Mouse (Mus musculus) right cerebral cortex, postnatal 14 days (tissue): ENCODE data around the gene Lhx1.

ENCODE experiments used
- DNase-seq: peaks from one replicate; pipeline ENCODE4 v3.0.0; 2022

Gene Lhx1

DNA sequence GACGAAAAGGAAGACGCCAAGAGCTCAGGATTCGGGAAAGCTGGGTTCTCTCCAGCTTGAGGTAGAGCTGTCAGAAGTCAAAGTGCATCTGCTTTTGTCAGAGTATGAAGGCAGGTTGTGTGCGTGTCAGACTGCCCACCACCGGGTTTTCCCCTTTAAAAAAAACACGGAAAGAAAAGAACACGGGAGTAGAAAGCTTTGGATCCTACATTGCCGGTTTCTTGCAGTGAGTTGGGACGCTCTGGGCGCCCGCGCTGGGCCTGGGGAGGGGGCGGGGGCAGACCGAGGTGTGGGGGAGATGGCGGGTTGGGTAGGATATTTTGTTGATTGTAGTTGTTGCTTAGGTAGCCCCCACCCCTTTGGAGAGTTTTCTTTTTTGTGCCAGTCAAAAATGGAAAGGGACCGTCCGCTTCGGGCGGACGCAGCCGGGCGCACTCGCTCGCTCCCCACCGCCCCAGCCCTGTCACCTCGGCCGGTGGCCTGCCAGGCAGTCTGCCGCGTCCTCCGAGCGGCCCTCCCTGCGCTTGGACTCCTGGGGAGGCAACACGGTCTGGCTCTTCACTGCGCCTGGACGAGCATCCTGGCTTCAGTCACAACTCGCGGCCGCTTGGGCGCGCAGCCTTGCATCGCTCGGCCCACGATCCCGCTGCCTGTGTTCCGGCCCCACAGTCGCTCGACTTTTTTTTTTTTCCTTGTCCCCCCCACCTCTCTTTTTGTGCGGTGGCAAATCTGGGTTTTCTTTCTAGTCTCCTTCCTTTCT, 644 bp downstream of the Lhx1 start:
- no peak for DNase-seq

DNA sequence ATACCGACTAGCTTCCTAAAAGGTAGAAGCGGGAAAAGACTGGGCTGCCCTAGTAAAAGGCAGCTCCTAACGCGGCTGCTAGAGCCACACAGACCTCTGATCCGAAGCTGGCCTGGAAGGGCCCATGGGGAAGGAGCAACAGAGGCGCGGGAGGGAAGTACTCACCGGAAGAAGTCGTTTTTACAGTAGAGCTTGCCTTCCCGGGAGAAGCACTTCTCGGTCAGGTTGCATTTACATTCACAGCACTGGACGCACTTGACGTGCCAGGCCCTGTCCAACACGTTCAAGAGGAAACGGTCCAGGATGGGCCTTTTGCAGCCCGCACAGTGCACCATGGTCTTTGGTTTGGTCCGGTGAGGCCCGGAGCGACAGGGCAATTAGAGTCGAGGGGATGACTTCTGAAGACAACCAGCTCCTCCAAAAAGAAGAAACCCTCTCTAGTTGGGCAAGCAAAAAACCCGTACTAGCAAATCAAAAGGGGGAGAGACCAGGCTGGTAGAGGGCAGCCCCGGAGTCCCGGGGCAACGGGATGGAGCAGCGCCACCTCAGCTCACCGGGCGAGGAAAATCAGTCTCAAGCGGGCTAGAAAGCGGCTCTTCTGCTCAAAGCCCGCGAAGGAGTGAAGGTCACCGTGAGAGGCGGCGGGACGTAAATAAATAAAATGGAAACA, 1.4 kb downstream of the Lhx1 start:
- no peak for DNase-seq

DNA sequence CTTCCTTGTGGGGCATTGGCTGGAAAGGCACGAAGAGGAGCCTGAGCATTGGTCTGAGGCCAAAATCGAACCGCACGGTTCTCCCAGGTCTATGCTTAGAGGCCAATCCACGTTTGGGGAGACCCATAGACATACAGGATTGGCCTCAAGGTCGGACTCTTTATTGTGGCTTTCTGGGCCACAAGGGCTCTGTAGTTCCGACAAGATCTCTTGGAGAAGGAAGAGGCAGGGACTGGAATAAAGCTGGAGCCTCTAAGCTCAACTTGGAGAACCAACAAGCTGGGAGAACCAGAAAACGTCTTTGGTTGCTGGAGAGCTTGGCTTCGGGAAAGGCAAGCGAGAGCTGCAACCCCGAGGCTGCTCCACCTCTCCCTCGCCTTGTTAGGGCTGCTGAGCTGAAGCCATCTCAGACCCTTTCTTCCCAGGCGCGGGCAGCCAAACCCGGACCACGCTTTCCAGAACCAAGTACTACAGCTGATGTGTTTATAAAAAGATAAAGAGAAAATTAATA, 2.0 kb downstream of the Lhx1 start:
- DNase-seq, result no peak

DNA sequence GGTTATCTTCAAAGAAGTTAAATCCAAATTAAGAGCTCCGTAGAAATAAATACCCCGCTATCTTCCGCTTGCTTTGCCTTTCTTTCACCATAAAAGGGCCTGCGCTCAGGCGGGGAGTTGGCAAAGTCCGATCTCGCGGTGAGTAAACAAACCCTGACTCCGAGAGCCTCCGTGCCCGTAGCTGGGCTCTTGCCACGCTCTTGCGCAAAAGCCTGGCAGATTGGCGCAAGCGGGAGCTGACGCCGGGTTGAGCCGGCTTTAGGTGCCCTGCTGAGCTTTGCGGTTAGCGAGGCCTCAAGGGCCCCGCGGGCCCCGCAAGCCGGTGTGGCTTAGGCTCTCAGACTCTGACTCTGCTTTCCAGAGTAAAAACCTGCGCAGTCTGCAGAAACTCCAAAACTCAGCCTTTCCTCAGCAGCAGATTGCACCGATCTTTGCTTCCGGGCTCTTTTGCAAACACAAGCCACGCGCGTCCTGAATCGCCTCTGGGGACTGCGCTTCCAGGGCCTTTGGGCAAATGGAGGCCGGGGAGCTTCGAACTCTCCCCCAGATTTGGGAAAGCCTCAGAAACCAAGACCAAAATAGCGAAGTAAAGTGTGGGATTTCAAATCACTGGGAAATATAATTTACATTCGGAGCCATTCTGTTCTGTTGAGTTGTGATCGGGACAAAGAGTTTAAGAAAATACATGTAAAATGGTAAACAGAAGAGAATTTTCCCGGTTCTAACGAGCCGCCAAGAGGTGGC, 2.6 kb downstream of the Lhx1 start:
- no peak for DNase-seq

DNA sequence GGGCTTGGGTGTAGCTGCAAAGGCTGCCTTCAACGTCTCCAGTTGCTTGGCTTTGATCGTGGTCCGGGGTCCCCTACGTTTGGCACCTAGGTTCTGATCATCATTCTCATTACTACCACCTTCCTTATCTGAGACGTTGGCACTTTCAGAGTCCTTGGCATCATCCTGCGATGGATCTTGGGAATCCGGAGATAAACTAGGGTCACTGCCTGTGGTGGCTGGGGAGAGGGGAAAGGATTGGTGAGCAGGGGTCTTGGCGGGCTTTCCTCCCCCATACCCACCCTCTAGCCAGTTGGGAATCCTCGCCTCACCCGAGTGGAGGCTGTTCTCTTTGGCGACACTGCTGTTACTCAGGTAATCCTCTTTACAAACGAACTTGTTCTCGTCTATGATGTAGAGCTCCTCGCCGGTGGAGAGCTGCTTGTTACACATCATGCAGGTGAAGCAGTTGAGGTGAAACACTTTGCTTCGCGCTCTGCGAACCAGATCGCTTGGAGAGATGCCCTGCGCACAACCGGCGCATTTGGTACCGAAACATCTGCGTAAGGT, 3.5 kb downstream of the Lhx1 start:
- no peak for DNase-seq

DNA sequence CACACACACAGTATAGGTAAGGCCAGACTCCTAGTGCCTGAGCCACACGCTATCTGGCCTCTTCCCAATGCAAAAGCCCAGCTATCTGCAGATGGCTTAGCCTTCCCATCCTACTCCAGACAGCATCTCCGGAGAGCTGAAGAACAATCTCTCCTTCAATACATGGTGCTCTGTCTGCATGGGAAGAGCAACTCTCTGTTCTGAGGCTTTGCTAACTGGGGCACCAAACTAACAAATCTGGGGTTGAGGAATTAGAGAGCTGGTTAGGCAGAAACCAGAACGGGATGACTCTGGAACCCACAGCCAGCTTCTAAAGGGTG, 4.3 kb downstream of the Lhx1 start:
- no peak for DNase-seq

DNA sequence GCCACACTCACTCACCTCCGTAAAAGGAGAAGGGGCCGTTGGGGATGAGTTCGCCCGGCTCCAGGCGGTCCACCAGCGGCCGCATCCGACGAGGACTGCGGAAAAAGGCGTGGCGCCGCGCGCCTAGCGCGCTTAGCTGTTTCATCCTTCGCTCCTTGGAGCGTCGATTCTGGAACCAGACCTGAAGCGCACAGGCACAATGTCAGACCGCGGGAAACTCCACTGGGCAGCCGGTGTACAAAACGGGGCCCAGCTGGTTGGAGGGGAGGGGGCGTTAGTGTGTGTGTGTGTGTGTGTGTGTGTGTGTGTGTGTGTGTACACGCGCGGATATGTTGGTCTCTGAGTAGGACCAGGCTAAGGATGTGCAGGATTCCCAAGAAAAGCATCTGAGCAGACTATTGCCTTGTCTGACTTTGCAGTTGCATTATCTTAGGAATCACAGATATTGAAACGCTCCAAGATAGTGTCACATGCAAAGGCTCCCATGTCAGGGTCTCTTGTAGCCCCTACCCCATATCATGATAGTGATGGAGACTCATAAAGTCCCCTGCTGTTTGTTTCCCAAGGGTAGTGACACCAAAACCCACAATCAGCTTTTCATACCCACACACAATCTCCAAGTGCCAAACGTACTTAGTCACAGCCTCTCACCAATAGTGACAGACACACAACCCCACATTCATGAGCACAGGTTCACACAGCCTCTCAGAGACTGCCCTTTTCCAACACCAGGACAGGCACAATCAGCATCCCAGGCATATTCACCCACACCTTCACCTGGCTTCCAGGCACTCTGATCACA, 4.9 kb downstream of the Lhx1 start:
- no peak for DNase-seq

DNA sequence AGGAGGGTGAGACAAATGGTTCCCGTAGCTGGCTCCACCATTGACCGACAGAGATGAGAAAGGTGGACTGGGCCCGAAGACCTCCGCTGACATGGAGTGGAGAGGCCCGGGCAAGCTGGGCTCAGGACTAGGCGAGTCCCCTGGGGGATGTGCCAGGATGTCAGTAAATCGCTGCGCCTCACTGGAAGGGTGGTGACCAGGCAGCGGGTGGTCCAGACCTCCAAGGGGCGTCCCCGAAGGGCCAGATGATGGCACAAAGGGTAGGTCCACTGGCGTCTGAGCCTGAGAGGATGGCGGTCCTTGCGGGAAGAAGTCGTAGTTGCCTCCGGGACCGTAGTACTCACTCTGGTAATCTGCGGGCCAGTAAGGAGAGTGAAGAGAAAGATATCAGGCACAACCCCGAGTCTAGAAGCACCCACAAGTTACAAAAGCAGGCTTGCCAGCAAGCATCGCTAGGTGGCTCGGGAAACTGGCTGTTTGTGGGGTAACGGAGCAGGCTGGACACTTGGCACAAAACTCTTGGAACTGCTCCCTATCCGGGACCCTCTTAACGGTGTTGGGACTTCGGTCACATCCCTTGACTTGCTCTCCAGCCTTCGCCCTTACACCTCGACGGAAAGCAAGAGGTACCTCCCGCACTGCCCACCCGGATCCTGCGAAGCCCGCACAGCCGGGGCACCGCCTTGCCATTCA, 5.6 kb downstream of the Lhx1 start:
- DNase-seq, result no peak

DNA sequence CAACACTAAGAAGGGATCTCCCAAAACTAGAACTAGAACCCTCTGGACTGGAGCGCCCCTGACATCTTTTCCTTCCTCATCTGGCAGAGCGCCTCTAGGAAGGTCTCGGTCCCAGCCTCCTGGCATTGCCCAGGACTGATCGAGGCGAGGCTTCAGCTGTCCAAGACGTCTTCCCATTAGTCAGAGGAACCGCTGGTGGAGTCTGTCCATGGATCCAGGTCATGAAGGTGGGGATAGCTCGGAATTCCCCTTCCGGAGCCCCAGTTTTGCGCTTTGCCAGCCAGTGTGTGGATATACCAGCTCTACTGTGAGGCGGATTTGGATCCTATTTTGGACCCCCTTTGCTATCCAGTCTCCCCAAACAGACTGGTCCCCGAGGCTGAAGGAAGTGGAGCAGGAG, 6.3 kb downstream of the Lhx1 start:
- DNase-seq, result no peak

DNA sequence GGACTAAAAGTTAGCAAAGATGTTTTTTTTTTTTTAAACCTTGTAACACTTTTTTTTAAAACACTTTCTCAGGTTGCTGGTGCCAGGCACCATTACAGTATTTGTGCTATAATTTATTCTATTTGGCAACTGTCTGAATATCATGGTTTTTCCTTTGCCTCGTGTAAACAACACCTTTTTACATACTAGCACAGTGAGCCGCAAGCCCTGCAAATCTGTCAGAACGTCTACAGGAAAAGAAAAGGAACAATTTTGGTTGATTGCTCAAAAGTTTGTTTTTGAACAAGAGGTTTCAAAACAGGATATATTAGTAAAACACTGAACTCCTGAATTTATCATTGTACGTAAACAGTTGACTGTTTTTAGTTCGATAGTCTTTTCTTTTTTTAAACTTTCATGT, 7.1 kb downstream of the Lhx1 start:
- no peak for DNase-seq

DNA sequence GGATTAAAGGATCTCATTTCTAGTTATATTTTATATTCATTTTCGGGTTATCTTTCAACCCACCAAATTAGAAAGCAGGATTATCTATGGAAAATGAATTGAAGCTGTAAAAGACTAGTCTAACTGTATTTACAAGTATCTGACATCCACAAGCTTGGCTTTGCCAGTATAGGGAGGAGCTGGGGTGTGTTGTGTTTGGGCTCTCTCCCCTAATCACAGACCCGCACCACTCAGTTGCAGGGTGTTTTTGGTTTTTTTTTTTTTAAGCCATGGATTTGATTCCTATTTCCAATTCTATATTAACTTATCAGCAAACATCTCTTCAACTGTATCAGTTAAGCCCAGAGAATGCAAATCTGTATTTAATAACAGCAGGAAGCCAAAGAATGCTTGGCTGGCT, 7.9 kb downstream of the Lhx1 start:
- no peak for DNase-seq

DNA sequence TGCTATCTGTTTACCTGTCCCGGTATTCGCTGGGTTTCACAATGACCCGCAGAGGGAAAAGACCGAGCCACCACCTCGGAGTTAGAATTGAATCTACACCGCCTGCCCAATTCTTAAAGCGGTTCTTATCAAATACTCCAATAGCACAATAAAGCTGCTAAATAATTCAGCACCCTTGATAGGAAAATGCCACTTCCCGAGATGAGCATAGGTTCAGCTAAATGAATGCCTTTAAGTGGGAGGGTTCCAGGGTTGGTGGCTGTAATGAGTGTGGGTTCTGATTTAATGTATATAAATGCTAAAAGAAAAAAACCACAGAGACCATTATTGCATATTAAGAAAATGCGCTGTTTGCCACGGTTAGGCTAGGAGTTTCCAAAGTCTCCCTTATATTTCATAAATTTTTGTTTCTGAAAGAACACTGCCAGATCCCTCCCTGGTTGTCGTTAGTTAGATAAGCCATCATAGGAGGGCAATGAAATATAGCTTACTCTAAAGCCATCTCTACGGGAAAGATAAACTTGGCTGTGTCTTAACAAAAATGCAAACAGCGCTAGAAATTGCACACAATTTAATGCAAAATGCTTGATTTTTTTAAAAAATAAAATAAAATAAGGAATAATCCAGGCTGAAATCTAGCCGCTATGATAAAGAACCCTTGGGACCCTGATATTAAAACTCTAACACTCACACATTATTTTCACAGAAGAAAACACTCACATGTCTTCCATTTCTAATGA, 8.7 kb downstream of the Lhx1 start:
- DNase-seq, result no peak

DNA sequence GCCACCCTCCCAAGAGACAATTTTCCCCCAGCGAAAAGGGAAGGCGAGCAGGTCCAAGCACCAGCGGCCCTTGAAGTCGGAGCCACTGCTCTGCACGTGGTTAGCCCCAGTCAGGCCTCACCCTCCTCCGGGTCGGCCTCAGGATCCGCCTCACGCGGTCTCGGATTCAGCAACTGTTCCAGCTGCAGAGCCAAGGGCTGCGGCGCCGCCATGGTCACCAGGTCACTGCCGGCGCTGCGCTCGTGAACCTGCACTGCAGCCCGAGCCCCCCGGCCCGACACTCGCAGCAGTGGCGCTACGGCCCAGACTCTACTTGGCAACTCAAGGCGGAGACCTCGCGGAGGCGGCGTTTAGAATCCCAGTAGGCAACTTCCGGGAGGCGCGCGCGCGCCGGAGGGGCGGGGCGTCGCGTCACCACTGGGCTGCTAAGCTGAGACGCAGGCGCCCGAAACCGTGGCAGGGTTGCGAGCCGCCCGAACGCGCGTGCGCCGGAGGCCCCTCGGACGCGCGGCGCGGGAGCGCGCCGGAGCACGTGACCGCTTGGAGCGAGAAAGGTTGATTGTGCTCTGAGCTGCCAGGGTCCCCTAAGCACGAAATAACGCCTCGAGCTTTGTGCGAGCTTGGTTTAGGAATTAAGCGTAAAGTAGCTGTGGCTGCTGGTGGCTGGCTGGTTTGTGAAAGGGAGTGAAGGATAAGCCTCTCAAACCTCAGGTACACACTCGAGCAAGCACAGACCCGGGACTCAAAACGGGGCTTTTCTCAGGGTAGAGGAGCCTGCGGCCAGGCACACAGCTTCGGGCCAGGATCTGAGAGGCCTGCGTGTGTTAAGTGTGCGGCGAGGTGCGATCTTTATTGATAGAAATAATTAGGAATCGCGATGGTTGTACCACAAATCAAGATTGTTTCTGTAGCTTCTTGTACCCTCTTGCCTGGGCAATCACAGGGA, 11.9 kb downstream of the Lhx1 start, which contains the start of gene Aatf:
TSS of gene Aatf (minus strand) at position 352 of the 946 bp plus-strand sequence.
- peak; percentile 95 for DNase-seq

DNA sequence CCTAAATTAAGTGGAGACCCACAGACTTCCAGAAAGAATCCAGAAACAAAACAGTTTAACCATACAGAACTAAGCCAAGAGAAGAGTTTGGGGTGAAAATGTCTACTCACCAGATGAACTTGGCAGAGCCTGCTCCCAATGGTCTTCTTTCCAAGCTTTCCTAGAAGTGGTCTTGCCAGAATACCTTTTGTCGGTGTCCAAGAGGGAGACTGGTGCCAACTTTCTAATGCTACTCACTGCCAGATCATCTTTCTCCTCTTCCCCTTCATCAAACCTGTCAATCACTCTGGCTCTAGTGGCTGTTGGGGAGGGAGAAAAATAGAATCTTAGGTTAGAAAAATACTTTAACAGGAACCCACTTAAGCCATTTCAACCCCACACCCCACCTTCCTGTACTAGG, 13.3 kb downstream of the Lhx1 start:
- no peak for DNase-seq

DNA sequence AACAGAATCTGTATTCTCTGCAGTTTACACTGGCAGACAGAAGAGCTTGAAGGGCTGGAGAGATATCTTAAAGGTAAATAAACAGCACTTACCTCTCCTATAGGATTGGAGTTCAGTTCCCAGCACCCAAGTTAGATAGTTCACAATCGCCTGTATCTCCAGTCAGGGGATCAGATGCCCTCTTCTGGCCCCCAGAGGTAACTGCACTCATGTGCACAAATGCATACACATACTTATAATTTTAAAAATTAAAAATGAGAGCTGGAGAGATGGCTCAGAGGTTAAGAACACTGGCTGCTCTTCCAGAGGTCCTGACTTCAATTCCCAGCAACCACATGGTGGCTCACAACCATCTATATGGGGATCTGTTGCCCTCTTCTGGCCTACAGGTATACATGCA, 21.0 kb downstream of the Lhx1 start:
- DNase-seq, result no peak

DNA sequence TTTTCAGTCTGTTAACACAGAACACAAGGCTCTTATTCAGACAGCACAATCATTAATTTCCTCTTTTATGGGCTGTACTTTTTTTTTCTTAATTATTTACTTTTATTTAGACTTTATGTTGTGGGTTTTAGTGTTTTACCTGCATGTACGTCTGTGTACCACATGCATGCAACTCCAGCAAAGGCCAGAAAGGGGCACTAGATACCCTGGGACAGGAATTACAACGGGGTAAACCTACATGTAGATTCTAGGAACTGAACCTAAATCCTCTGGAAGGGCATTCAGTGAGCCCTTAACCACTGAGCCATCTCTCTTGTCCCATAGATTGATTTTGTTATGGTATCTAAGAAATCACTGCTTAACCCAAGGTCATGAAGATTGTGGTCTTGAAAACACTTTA, 27.4 kb downstream of the Lhx1 start:
- no peak for DNase-seq

DNA sequence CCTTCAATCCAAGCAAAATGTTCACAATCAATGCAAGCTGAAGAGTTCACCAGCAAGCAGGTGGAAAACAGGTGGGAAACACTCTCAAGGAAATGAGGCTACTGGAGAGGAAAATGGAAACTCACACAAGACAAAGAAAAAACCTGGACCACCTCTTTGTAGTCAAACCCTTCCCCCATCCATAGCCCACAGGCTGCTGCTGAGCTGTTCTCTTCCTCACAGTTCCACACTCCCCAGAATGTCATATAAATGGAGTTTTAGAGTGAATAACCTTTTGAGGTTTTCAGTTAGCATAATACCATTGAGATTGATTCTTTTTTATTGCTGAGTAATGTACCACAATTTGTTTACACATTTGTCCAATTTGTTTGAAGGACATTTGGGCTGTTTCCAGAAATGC, 28.4 kb downstream of the Lhx1 start:
- DNase-seq, result no peak

DNA sequence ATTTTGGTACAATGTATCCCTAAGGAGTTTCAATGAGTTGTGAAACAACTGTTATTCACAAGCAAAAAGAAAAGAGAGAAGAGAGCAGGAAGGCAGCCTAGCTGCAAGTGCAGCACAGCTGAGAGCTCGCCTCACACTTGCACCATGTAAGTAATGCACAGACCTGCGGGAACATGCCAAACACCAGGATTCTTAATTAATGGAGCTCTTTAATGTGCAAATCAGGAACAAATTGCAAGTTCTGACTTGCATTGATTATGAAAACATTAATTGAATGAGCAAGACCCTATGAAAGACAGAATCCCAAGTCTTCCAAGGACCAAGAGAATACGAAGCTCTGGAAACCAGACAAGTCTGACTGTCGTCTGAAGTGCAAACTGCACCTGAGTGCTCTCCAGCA, 29.6 kb downstream of the Lhx1 start:
- DNase-seq, result no peak

DNA sequence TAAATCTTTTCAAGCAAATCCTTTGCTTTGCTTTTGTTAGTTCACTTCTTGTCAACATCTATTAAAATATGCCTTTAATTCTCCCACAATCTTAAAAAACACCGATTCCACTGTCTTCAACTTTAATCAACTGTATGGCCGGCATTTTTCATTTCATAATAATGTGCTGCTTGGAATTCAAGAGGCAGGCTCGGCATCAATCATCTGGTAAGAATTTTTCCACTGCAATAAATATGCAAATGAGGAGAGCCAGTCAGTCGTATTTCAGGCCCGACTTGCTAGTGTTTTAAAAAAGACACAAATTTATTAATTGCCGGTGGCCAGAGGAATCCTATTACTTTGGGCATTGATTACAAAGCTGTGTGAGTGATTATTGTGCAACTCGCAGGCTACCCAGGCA, 43.7 kb downstream of the Lhx1 start:
- no peak for DNase-seq

DNA sequence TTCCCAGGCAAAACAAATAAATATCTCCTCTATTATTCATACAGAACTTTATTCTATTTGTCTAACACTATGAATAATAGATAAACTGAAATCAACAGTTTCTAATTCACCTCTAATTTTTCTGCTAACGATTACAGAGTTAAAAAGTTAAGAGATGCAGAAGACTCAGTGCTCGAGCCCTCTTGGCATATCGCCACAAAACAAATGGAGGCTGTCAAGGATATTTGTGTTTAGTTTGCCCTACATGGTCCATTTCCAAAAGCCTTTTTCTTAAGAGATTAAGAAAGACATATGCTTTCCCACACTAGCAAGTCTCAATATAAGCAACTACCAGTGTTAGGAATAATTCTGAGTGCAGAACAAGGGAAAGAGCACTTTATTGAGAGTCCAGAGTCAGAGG, 44.9 kb downstream of the Lhx1 start:
- DNase-seq, result no peak
